In genomic region chr8:107104547-107104946, GRCm38 (mm10) we compare ENCODE assay signal across 1 mouse cellular context.
TF ChIP-seq lines count a peak whose summit lies in the region.

No protein-coding gene starts in this region.

TF ChIP-seq in MEL, 35 proteins besides CTCF, POLR2A, EP300 and RAD21 (continued from another document):
- no peak for TF ChIP-seq CHD1 (IDR thresholded peaks at IDR 0.05; ENCODE audit: low read depth, low read length)
- no peak for TF ChIP-seq MYC (IDR thresholded peaks at IDR 0.05; ENCODE audit: low read depth, low read length)
- TF ChIP-seq MAX (IDR thresholded peaks at IDR 0.05; ENCODE audit: low read length): no peak
